Mouse (Mus musculus): ENCODE data around the gene Hgfac.
A peak's percentile ranks its signal among the peaks of the same experiment; 100 is the strongest.

Gene Hgfac

GRCm38 (mm10) chr5:35037438-35037837, 3.9 kb upstream of the Hgfac start:
- DNase-seq (ENCODE audit: low read depth, low spot score): no peak

GRCm38 (mm10) chr5:35042431-35043109, 1.3 kb downstream of the Hgfac start:
- DNase-seq (ENCODE audit: low read depth, low spot score): no peak

- DNase-seq (ENCODE audit: low read depth, low spot score): peak; percentile 55
Measured at GRCm38 (mm10) chr5:35043110-35043451, 1.8 kb downstream of the Hgfac start.

GRCm38 (mm10) chr5:35050541-35050940, 9.2 kb downstream of the Hgfac start:
- DNase-seq (ENCODE audit: low read depth, low spot score): no peak

- DNase-seq (ENCODE audit: low read depth, low spot score): no peak
Measured at GRCm38 (mm10) chr5:35054628-35055027, 13.3 kb downstream of the Hgfac start.

GRCm38 (mm10) chr5:35055076-35055475, 13.8 kb downstream of the Hgfac start:
- DNase-seq (ENCODE audit: low read depth, low spot score): no peak

- no peak for DNase-seq (ENCODE audit: low read depth, low spot score)
Measured at GRCm38 (mm10) chr5:35056604-35057432, 15.5 kb downstream of the Hgfac start, which contains the start of gene Dok7. Gene Dok7 (plus strand): TSS chr5:35056766.

GRCm38 (mm10) chr5:35057582-35057981, 16.3 kb downstream of the Hgfac start:
- DNase-seq (ENCODE audit: low read depth, low spot score): no peak

GRCm38 (mm10) chr5:35058216-35058615, 16.9 kb downstream of the Hgfac start:
- no peak for DNase-seq (ENCODE audit: low read depth, low spot score)

GRCm38 (mm10) chr5:35060098-35060497, 18.8 kb downstream of the Hgfac start:
- no peak for DNase-seq (ENCODE audit: low read depth, low spot score)

- no peak for DNase-seq (ENCODE audit: low read depth, low spot score)
Measured at GRCm38 (mm10) chr5:35069841-35070240, 28.5 kb downstream of the Hgfac start.

GRCm38 (mm10) chr5:35070314-35070713, 29.0 kb downstream of the Hgfac start:
- DNase-seq (ENCODE audit: low read depth, low spot score): no peak

- DNase-seq (ENCODE audit: low read depth, low spot score): peak; percentile 16
Measured at GRCm38 (mm10) chr5:35070953-35071352, 29.6 kb downstream of the Hgfac start.

GRCm38 (mm10) chr5:35071855-35072254, 30.5 kb downstream of the Hgfac start:
- no peak for DNase-seq (ENCODE audit: low read depth, low spot score)

GRCm38 (mm10) chr5:35073235-35073634, 31.9 kb downstream of the Hgfac start:
- DNase-seq (ENCODE audit: low read depth, low spot score): peak; percentile 23

- DNase-seq (ENCODE audit: low read depth, low spot score): no peak
Measured at GRCm38 (mm10) chr5:35073992-35074391, 32.7 kb downstream of the Hgfac start.

- DNase-seq (ENCODE audit: low read depth, low spot score): no peak
Measured at GRCm38 (mm10) chr5:35076369-35076768, 35.1 kb downstream of the Hgfac start.

GRCm38 (mm10) chr5:35079101-35079500, 37.8 kb downstream of the Hgfac start:
- no peak for DNase-seq (ENCODE audit: low read depth, low spot score)

- DNase-seq (ENCODE audit: low read depth, low spot score): no peak
Measured at GRCm38 (mm10) chr5:35084913-35085312, 43.6 kb downstream of the Hgfac start.

GRCm38 (mm10) chr5:35088785-35089613, 47.7 kb downstream of the Hgfac start:
- DNase-seq (ENCODE audit: low read depth, low spot score): peak; percentile 47

GRCm38 (mm10) chr5:35089614-35089963, 48.3 kb downstream of the Hgfac start:
- DNase-seq (ENCODE audit: low read depth, low spot score): no peak

- DNase-seq (ENCODE audit: low read depth, low spot score): no peak
Measured at GRCm38 (mm10) chr5:35091636-35092035, 50.3 kb downstream of the Hgfac start.

Measured in retina, adult 2 months (tissue).